ENCODE assay signal across 9 mouse cellular contexts in genomic region chr3:20792503-20792902, GRCm38 (mm10).
A peak's percentile ranks its signal among the peaks of the same experiment; 100 is the strongest.
DNase-seq lines count a peak whose midpoint lies in the region.
"Had no signal": no experiment of that assay in that cellular context is flagged by ENCODE, and none has a peak within 500 bp of the region (broad histone marks: within the 10 kb centered on the region; RNA-seq: fewer than 3 reads in every experiment).

No protein-coding gene starts in this region.

- intact Hi-C loops in gastrocnemius, postnatal 36 days (cut with DNase I), result loop anchor here (10.0 kb wide), 2 partner anchors 772 to 1142 kb away; no protein-coding TSS in a partner anchor
- intact Hi-C loops in left cerebral cortex, postnatal 10 days (cut with DNase I), result no loop called here

- peak; percentile 27 for DNase-seq in kidney, postnatal 10 days
- DNase-seq in kidney, adult 18-20 months, result no peak
- DNase-seq in gastrocnemius, adult 18-20 months (ENCODE audit: low spot score), result peak; percentile 82
- peak; percentile 17 to 58 for DNase-seq in gastrocnemius, postnatal 36 days
- peak; percentile 44 for DNase-seq in lung, postnatal 10 days
- no peak for DNase-seq in cerebellum, adult 18-20 months
- DNase-seq in left cerebral cortex, postnatal 10 days (ENCODE audit: extremely low spot score in 1 of 2, low spot score in 2 of 2), result no peak
- DNase-seq: liver, embryonic 13.5 days; right cerebral cortex, postnatal 14 days had no signal

Comparison
In these comparisons a context has a peak if more than half of its experiments do, and no peak if none do; other contexts are left out.
1. DNase-seq: peak in kidney, postnatal 10 days (single experiment), gastrocnemius, adult 18-20 months (single experiment), gastrocnemius, postnatal 36 days (2 of 2) and lung, postnatal 10 days (single experiment); none in kidney, adult 18-20 months (single experiment), cerebellum, adult 18-20 months (0 of 2) and left cerebral cortex, postnatal 10 days (0 of 2).